Mouse (Mus musculus) heart, adult 9 months (tissue): ENCODE measurements around the gene Ap3d1.

Experiments used
- DNase-seq, 2 experiments: peaks; one replicate each; pipeline ENCODE4 v3.0.0; 2022; ENCODE audit warnings: low spot score in 2 of 2

The Ap3d1 gene

GRCm38 (mm10) chr10:80683647-80684046, 58.4 kb downstream of the Ap3d1 start:
- DNase-seq: no peak

GRCm38 (mm10) chr10:80682003-80682402, 60.1 kb downstream of the Ap3d1 start:
- DNase-seq: no peak

GRCm38 (mm10) chr10:80680260-80680696, 61.8 kb downstream of the Ap3d1 start:
- DNase-seq: no peak

GRCm38 (mm10) chr10:80679556-80680259, 62.4 kb downstream of the Ap3d1 start:
- DNase-seq: no peak

- DNase-seq: no peak
Observed at GRCm38 (mm10) chr10:80678601-80679377, 63.3 kb downstream of the Ap3d1 start.

- peak; percentile 95 to 98 for DNase-seq
Observed at GRCm38 (mm10) chr10:80677942-80678436, 64.1 kb downstream of the Ap3d1 start, which contains the start of gene Mknk2. Gene Mknk2 (minus strand): TSS chr10:80678112.

- peak in 1 of 2 experiments; percentile 54 for DNase-seq
Observed at GRCm38 (mm10) chr10:80677128-80677875, 64.8 kb downstream of the Ap3d1 start.

GRCm38 (mm10) chr10:80676198-80676928, 65.7 kb downstream of the Ap3d1 start:
- DNase-seq: peak; percentile 99

- DNase-seq: no peak
Observed at GRCm38 (mm10) chr10:80675405-80676197, 66.5 kb downstream of the Ap3d1 start.

GRCm38 (mm10) chr10:80674851-80675404, 67.1 kb downstream of the Ap3d1 start:
- no peak for DNase-seq

GRCm38 (mm10) chr10:80674161-80674711, 67.8 kb downstream of the Ap3d1 start:
- peak; percentile 83 to 85 for DNase-seq

- no peak for DNase-seq
Observed at GRCm38 (mm10) chr10:80673690-80674089, 68.4 kb downstream of the Ap3d1 start.

- peak in 1 of 2 experiments; percentile 65 for DNase-seq
Observed at GRCm38 (mm10) chr10:80671936-80672690, 70.0 kb downstream of the Ap3d1 start.

GRCm38 (mm10) chr10:80671251-80671650, 70.8 kb downstream of the Ap3d1 start:
- DNase-seq: no peak

- no peak for DNase-seq
Observed at GRCm38 (mm10) chr10:80670531-80670930, 71.5 kb downstream of the Ap3d1 start.

GRCm38 (mm10) chr10:80669737-80670485, 72.2 kb downstream of the Ap3d1 start:
- DNase-seq: peak in 1 of 2 experiments; percentile 78

- DNase-seq: no peak
Observed at GRCm38 (mm10) chr10:80669018-80669417, 73.0 kb downstream of the Ap3d1 start.

GRCm38 (mm10) chr10:80668614-80669013, 73.5 kb downstream of the Ap3d1 start:
- peak; percentile 52 to 66 for DNase-seq
